Mouse (Mus musculus) left cerebral cortex, postnatal 4 days (tissue): ENCODE measurements around the gene AI661453. TPM values are rescaled to one million over a fixed set of nuclear protein-coding genes. Genes with fewer than 3 reads are reported as not detected.

Experiments used
- DNase-seq: peaks from one replicate; pipeline ENCODE4 v3.0.0-alpha.2; 2022
- intact Hi-C: fragments of 180-260 bp; cut with DNase I; formaldehyde crosslinking; loops from one replicate; pipeline ENCODE4 v1.15.1; 2025
- total RNA-seq, 2 experiments: library from RNA; stranded (reverse); gene quantifications; 2 replicates each; pipeline ENCODE4 v1.2.3; 2021

Gene AI661453
- total RNA-seq, 2 experiments from 2014 or later = 0.48 to 0.54 TPM

DNA sequence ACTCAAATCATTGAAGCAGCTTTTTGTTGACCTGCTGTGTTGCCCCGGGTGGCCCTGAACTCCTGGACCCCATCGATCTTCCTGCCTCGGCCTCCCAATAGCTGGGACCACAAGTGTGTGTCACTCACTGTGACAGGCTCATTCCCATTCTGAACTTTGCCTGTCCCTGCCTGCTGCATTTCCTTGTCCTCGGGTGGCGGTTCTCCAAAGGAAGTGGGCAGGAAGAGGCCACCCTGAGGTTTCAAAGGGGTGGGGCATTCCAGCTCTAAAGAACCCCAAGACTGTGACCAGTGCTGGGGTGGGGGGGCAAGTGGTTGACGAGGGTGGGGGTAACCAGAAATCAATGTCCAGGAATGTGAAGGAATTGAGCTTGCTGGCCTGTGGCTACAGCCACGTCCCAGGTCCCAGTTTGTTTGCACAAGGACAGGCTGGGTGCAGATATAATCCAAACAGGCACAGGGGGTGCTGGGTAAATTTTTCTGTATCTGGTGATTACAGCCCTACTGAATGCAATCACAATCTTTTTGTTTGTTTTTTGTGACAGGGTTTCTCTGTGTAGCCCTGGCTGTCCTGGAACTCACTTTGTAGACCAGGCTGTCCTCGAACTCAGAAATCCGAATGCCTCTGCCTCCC is 3.1 kb downstream of the AI661453 start:
- intact Hi-C loops = no loop called here
- no peak for DNase-seq

DNA sequence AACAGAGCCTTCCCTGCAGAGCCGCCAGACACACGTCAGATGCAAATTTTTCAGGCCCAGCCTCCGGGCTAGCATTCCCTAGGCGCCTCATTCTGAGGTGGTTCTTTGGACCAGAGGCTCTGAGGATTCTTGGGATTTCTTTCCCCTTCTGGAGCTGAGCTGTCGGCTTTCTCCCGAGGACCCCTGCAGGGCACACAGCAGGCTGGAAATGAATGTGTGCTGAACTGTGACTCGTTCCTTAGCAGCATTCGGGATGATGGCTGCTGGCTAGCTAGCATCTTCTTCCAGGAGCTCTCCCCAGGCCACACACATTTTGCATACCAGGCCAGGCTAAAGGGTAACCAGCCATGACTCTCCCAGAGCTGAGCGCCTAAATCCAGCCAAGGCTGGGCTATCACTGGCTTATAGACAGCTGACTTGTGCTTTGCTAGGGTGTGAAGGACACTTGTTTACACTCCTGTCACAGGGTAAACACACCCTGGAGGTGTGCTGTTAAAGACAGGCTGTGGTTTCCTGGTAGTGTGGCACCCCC is 4.0 kb downstream of the AI661453 start:
- DNase-seq = peak; percentile 23
- intact Hi-C loops = no loop called here

DNA sequence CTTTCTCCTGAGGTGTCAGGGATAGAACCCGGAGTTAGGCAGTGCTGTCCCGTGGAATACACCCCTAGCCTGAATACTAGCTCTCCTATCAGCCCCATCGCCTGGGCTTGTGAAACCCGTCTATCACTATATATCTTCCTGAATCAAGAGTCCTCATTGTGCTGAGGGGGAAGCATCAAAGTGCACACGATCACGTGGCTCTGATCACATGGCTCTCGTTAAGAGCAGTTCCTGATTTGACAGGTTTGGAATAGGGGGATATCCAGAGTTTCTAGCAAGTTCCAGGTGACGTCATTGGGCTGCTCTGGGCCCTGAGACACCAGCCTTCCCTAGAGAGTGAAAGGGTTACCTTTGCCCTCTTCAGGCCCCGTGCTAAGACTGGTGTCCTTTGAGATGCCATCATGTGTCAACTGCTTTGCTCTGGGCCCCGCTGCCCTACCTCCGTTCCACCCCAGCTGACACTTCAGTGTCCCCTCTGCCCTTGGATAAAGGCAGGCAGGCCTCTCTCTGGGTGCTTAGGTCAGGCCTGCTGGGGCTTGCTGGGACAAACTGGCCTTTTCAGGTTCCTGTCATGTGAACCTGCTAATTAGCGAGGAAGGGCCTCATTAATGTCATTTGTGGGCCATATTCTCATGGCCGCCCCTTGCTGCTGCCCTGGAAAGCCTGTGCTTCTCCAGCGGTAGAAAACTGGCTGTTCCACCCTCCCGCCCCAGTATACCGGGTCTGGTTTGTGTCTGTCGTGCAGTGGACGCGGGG is 5.1 kb downstream of the AI661453 start:
- DNase-seq = no peak
- intact Hi-C loops = no loop called here

DNA sequence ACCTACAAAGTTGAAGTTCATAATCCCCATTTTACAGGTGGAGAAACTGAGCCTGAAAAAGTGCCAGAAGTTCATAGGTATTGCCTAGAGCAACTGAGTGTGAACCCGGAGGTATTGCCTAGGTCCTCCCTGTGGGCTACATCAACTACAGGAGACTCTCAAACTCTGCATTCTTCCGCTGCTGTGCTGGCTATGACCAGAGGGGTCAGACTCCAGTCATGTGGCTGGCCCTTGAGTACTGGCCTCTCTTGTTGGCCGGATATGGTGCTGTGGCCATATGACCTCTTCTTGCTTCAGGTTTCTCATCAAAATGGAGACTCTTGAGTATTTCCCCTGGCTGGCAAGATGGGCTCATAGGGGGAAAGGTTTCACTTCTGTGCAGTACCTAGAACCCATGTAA is 5.9 kb downstream of the AI661453 start:
- intact Hi-C loops = no loop called here
- no peak for DNase-seq

DNA sequence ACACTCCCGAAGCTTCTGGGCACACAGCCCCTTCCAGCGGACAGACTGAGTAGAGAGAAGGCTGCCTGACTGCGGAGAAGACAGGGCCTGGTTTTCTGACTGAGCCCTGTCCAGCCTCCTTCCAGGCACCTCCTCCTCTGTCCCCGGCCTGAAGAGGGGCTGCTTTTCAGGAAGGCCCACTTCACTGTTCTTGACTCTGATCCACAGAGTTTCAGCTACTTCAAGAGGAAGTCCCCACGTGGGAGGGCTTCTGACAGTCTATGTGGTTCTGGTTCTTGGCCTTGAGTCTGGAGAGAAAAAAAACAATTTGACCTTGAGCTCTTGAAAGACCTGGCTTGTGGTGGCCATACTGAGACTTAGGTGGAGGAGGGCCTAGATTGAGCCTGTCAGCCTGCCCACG is 7.7 kb downstream of the AI661453 start:
- intact Hi-C loops = no loop called here
- no peak for DNase-seq

DNA sequence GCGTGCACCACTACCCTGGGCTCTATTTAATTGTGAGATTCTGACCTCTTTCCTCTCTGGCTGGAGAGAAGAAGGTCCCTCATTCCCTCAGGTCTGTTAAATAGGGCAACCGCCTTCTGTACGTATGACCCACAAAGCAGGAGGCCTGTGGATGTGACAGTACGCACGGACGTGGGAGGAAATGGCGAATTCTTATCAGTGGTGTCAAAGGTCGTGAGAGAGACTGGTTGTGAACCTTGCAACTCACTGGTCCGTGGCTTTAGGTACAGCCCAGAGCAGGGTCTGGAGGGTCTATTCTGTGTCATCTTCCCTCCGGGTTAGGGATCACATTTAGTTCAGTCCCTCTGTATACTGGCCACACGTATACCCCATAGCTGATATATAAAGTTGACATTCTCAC is 9.1 kb downstream of the AI661453 start:
- intact Hi-C loops = no loop called here
- DNase-seq = no peak

DNA sequence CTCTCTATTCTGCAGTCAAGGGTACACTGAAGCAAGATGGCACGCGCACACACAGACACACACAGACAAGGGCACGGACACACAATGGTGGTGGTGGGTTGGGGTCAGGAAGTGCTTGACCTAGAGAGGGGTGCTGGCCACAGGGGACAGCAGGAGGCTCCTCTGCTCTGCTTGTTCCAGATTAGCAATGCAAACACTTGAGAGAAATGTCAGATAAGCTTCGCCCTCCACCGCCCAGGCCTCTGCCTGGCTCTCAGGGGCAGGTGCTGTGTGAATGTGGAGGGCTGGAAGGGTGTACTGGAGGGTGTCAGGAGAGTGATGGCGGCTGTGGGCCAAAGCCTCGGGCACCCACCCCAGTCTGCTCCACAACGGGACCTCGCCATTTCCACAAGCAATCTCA is 9.6 kb downstream of the AI661453 start:
- intact Hi-C loops = no loop called here
- DNase-seq = no peak

DNA sequence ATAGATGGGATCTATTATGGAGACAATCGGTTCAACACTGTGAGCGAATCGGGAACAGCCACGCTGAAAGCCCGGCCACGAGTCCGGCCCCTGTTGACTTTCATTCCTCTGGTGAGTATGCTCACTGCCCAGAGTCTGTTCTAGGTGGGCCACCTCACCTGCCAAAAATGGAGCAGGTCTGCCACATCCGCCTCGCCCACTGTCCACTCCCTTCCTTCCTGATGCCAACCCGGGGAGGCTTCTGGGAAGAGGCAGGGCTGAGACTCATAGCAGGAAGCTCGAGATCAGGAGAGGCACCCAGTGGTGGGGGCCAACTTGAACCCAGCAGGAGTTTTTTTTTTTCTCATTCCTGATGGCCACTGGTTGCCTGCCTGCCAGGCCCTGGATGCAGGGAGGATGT is 10.1 kb downstream of the AI661453 start:
- intact Hi-C loops = no loop called here
- no peak for DNase-seq

DNA sequence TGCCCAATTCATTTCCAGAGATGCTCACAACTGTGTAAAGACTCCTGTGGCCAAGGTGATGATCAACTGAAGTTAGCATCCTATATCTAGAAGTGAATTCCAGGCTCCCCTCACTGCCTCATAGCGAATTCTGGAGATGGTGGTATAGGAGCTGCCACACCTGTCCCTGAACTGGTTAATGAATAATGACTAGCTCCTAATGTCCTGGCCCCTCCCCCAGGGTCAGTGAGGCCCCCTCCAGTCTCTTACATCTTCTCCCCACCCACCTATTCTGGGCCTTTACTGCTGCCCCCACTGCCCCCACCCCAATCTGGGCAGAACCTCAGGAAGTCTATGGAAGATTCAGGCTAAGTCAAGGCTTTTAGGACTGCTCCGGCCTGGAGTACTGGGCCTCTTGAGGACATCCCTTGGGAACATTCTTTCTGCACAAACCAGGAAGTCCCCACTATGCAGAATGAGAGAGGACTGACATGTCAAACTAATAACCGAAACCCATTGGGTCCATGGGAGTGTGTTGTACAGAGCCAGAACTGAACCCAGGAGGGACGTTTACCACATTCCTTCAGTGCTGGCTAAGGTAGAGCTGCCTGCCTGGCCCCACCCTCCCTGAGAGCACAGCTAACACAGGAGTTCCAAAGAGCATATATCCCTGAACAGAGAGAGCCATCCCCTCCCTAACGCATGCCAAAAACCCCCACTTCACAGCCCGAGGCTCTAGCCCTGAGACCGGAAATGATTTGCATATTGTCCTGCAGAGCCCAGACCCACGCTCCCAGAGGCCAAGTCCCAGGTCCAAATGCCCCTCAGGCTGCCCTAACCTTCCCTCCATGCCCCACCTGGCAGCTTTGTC is 12.3 kb downstream of the AI661453 start:
- no peak for DNase-seq
- intact Hi-C loops = no loop called here

DNA sequence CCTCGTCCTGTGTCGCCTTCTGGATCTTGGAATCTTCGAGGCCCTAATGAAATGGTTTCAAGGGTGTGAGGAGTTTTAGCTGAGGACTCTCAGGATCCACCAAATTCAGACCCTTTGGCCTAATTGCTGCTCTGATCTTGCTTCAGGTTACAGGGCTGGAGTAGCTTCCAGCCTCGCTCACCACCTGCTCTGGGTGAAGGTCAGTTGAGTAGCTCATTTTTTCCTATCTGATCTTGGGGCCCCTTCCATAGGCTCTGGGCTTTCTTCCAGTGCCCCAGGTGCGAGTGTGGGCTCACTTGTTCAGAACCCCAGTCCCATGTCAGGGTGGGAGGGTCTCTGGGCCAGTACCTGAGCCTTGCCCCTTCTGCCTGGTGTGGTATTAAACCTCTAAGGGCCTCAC is 13.0 kb downstream of the AI661453 start:
- intact Hi-C loops = no loop called here
- DNase-seq = no peak

DNA sequence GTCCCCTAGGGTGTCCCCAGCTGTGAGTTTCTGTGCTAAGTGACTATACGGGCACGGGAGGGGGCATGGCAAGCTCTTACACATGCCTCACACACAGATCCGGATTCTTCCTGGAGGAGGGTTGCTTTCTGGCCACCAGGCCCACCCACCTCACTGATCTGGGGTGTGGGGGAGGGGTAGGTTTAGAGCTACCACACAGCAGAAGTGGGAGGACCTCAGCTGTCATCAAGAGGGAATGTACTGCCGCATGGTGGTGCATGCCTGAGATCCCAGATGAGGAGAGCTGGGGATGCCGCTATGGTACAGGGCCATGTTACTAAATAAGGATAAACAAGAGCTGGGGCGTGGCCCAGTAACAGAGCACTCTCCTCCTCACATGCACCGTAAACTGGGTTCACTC is 13.8 kb downstream of the AI661453 start:
- intact Hi-C loops = no loop called here
- DNase-seq = no peak

DNA sequence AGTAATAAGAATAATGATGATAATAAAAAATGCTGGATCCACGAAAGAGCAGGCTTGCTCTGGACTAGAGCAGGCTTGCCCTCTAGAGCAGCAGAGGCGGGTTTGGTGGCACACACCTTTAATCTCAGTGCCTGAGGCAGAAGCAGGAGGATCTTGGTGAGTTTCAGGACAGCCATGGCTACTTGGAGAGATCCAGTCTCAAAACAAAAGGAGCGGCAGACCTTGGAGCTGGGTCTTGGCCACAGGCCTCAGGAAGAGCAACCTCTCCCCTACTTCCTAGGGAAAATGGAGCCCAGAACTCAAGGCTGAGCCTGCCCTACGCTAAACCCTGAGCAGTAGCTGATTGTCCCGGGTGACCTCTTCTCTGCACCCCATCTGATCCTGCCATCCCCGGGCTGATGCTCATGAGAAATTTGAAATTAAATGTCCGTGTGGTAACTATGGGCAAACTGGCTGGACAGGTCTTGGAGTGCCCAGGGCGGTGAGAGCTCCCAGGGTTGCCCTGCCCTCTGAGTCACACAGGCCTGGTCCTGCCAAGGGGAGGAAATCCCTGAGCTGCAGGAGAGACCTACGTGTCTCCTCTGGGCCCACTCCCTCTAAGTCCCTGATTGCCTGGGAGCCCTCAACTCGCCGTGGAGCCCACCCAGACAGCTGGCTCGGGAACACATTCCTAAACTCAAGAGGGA is 14.6 kb downstream of the AI661453 start:
- DNase-seq = no peak
- intact Hi-C loops = no loop called here

DNA sequence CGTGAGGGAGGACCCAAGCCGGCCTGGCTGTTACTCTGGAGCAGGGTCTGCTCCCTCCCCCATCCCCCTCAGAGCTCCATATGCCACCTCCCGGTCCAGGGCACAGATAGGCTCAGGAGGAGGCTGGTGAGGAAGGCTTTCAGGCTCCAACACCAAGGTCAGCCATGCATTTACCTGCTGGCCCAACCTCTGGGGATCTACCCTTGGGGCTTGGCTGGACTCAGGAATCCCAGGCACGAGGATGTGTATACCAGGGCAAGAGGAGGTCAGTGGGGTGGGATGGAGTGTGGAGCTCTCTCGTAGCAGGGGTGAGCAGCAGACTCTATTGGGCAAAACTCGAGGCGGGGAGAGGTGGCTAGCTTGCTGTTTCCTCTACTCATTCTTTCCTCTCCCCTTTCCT is 16.5 kb downstream of the AI661453 start:
- no peak for DNase-seq
- intact Hi-C loops = no loop called here

DNA sequence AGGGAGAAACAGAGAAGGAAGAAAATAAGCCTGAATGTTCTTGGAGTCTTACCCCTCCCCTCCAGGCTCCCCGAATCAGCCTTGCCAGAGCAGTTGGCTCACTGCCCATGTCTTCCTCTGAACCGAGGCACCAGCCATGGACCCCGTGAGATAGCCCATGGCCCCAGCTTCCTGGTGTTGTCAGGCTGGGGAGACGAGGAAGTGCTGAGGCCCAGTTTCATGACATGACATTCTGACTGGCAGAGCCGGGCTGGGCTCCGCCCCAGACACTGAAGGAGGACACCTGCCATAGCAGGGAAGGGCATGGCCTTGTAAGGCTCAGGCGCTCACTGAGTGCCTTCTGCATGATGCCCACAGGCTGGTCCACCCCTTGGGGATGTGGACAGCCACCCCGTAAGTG is 18.3 kb downstream of the AI661453 start:
- DNase-seq = no peak
- intact Hi-C loops = no loop called here

DNA sequence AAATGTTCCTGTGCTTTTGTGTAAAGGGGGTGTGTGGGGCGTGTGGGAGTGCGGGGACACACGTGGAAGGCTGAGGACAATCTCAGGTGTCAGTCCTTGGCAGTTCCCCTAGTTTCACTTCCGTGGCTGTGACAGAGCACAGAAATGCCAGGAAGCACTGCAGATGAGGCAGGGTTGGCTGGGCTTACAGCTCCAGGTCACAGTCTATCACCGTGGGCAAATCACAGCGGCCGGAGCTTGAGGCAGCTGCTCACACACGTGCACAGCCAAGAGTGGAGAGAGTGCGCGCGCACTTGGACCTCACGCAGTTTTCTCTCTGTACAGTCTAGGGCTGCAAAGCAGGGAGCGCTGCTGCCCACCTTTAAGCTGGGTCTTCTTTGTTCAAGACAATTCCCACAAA is 21.9 kb downstream of the AI661453 start:
- intact Hi-C loops = no loop called here
- no peak for DNase-seq

DNA sequence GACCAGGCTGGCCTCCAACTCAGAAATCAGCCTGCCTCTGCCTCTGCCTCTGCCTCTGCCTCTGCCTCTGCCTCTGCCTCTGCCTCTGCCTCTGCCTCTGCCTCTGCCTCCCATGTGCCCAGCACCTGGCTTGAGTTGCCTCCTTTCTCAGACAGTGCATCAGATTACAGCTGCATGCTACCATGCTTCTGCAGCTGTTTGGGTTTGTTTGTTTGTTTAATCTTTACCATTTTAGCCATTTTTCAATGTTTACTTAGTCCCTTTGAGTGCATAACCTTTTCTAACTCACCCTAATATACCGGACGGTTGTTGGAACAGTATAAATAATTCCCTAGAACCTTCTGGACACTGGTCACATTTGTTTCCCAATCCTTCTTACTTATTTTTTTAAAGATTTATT is 22.5 kb downstream of the AI661453 start:
- DNase-seq = no peak
- intact Hi-C loops = no loop called here

DNA sequence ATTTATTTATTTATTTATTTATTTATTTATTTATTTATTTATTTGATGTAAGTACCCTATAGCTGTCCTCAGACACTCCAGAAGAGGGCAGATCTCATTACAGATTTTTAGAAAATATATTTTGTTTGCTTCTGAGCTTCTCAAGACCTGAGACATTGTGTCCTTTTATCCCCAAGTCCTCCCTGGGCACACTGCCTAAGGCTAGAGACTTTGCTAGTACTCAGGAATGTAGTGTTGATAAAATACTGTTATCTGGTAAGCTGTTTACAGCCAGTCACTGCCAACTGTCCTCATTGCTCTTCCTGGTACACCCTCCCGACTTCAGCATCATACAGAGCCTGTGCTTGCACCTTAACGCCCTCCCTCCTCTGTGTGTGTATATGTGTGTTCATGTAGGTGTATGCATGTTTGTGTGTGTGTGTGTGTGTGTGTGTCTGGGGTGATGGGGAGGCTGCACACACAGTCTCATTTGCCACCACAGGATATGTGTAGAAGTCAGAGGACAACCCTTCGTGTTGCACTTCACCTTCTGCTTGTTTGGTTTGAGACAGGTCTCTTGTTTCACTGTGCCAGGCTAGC is 23.0 kb downstream of the AI661453 start:
- intact Hi-C loops = no loop called here
- no peak for DNase-seq

DNA sequence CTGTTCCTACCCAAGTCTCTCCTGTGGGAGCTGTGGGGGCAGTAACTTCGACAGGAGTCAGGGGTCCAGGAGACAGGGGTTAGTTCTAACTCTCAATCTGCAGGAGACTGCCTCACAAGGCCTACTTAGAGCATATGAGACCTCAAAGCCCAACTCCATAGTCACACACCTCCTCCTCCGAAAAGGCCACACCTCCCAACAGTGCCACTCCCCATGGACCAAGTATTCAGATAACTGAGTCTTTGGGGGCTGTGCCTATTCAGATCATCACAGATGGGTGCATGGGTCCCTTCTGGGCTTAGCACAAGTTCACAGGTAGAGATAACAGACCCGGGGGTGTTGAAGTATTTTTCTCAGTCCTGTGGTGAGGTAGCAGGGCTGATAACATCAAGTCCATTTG is 25.3 kb downstream of the AI661453 start:
- intact Hi-C loops = no loop called here
- no peak for DNase-seq

DNA sequence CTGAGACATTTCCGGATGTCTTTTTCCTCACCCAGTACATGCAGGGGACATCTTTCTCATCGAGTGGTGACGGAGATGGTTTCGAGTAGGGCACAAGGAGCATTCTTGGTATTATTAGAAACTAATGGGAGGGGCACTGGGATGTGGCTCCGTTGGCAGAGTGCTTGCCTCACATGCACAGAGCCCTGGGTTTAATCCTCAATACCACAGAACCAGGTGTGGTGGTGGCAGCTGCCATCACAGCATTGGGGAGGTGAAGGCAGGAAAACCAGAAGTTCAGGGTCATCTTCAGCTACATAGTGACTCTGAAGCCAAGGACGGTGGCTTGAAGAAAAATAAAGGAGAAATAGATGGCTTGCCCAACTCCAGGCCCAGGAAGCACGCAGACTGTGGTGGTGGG is 25.8 kb downstream of the AI661453 start:
- intact Hi-C loops = no loop called here
- no peak for DNase-seq

DNA sequence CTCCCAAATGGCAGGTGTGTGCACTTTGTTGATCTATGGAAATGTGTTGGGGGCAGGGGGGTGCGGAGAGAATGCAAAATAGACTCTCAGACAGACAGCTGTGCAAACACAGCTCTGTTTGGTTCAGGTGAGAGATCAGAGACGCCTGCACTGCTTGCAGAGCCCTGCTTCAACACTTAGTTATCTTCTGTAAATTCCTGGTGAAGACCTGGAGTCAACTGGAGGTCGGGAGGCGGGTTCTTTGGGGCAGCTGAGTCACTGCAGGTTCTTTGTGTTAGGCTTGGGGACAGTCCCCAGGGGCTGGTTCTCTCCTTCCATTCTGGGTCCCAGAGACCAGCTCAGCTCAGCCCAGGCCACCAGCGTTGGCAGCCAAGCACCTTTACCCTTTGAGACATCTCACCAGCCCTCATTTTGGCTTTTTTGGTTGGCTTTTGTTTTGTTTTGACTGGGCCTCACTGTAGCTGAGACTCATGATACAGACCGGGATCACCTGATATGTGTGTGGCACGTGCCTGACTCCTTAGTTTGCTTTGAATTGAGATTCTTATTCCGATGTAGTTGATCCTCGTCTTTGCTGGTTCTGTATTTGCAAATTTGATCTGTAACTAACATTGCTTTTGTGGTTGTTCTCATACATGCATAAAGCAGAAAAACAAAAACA is 26.4 kb downstream of the AI661453 start:
- intact Hi-C loops = no loop called here
- DNase-seq = no peak
